Mouse (Mus musculus) R1 (cell line): ENCODE measurements at regions not wholly inside any gene's neighbourhood (a gene's known extent, or its start where the extent isn't known, plus 50 kb on each side); places are given as distances from the start of the nearest gene placed in this dataset.

ENCODE experiments used
- DNase-seq: peaks from one replicate; pipeline ENCODE4 v3.0.0-alpha.2; 2018; ENCODE audit warnings: low read depth, low spot score

- DNase-seq, result no peak
These were observed 697.9 kb upstream of the Ncam2 start for GRCm38 (mm10) chr16:80502559-80502958.

GRCm38 (mm10) chr16:80503276-80503675 is 697.2 kb upstream of the Ncam2 start:
- DNase-seq, result peak; percentile 61

- DNase-seq, result no peak
These were observed 687.8 kb upstream of the Ncam2 start for GRCm38 (mm10) chr16:80512724-80513123.

DNA sequence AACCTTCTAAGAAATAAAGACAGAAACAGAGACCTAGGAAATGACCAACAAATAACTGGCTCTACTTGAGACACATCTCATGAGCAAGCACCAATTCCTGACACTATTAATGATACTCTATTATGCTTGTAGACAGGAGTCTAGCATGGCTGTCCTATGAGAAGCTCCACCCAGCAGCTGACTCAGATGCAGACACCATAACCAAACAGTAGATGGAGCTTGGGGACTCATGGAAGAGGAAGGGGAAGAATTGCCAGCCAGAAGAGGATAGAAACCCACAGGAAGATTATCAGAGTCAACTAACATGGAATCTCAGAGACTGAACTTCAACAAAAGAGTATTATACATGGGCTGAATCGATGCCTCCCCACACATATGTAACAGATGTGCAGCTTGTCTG is 662.5 kb upstream of the Ncam2 start:
- DNase-seq, result peak; percentile 1

GRCm38 (mm10) chr16:80546598-80546997 is 653.9 kb upstream of the Ncam2 start:
- DNase-seq, result no peak

DNA sequence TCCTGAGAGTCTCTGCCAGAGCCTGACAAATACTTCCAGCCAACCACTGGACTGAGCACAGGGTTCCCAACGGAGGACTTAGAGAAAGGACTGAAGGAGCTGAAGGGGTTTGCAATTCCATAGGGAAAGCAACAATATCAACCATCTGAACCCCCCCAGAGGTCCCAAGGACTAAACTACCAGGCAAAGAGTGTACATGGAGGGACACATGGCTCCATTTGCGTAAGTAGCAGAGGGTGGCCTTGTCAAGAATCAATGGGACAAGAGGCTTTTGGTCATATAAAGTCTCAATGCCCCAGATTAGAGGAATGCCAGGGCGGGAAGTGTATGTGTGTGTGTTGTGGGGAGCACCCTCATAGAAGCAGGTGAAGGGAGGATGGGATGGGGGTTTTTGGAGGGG is 633.4 kb upstream of the Ncam2 start:
- no peak for DNase-seq

- no peak for DNase-seq
These were observed 613.2 kb upstream of the Ncam2 start for GRCm38 (mm10) chr16:80587278-80587677.

- DNase-seq, result no peak
These were observed 596.6 kb upstream of the Ncam2 start for GRCm38 (mm10) chr16:80603943-80604342.
